Mouse (Mus musculus): Measurements from ENCODE around the gene Peli2.

Peli2 gene

GRCm38 (mm10) chr14:48222684-48223083, 102.1 kb downstream of the Peli2 start:
- DNase-seq (ENCODE audit: low spot score in 2 of 2), result no peak

GRCm38 (mm10) chr14:48224203-48224602, 103.6 kb downstream of the Peli2 start:
- DNase-seq (ENCODE audit: low spot score in 2 of 2), result no peak

GRCm38 (mm10) chr14:48224861-48225300, 104.3 kb downstream of the Peli2 start:
- DNase-seq (ENCODE audit: low spot score in 2 of 2), result no peak

GRCm38 (mm10) chr14:48225810-48226446, 105.3 kb downstream of the Peli2 start:
- peak in 1 of 2 experiments; percentile 17 for DNase-seq (ENCODE audit: low spot score in 2 of 2)

GRCm38 (mm10) chr14:48226759-48227158, 106.1 kb downstream of the Peli2 start:
- no peak for DNase-seq (ENCODE audit: low spot score in 2 of 2)

GRCm38 (mm10) chr14:48234785-48235519, 114.3 kb downstream of the Peli2 start:
- no peak for DNase-seq (ENCODE audit: low spot score in 2 of 2)

GRCm38 (mm10) chr14:48241335-48241734, 120.7 kb downstream of the Peli2 start:
- no peak for DNase-seq (ENCODE audit: low spot score in 2 of 2)

- DNase-seq (ENCODE audit: low spot score in 2 of 2), result peak; percentile 53 to 67
These were observed 125.6 kb downstream of the Peli2 start for GRCm38 (mm10) chr14:48246236-48246635.

GRCm38 (mm10) chr14:48246963-48247362, 126.3 kb downstream of the Peli2 start:
- no peak for DNase-seq (ENCODE audit: low spot score in 2 of 2)

GRCm38 (mm10) chr14:48249459-48249858, 128.8 kb downstream of the Peli2 start:
- DNase-seq (ENCODE audit: low spot score in 2 of 2), result no peak

GRCm38 (mm10) chr14:48249909-48250308, 129.3 kb downstream of the Peli2 start:
- DNase-seq (ENCODE audit: low spot score in 2 of 2), result no peak

GRCm38 (mm10) chr14:48251381-48251979, 130.9 kb downstream of the Peli2 start:
- DNase-seq (ENCODE audit: low spot score in 2 of 2), result no peak

- DNase-seq (ENCODE audit: low spot score in 2 of 2), result no peak
These were observed 132.6 kb downstream of the Peli2 start for GRCm38 (mm10) chr14:48253183-48253582.

- DNase-seq (ENCODE audit: low spot score in 2 of 2), result no peak
These were observed 134.1 kb downstream of the Peli2 start for GRCm38 (mm10) chr14:48254696-48255095.

GRCm38 (mm10) chr14:48255290-48255689, 134.7 kb downstream of the Peli2 start:
- no peak for DNase-seq (ENCODE audit: low spot score in 2 of 2)

- no peak for DNase-seq (ENCODE audit: low spot score in 2 of 2)
These were observed 137.1 kb downstream of the Peli2 start for GRCm38 (mm10) chr14:48257759-48258158.

- peak; percentile 47 to 59 for DNase-seq (ENCODE audit: low spot score in 2 of 2)
These were observed 138.2 kb downstream of the Peli2 start for GRCm38 (mm10) chr14:48258696-48259366.

GRCm38 (mm10) chr14:48263146-48263545, 142.5 kb downstream of the Peli2 start:
- no peak for DNase-seq (ENCODE audit: low spot score in 2 of 2)

- DNase-seq (ENCODE audit: low spot score in 2 of 2), result peak in 1 of 2 experiments; percentile 36
These were observed 146.1 kb downstream of the Peli2 start for GRCm38 (mm10) chr14:48266710-48267109.

GRCm38 (mm10) chr14:48278291-48278690, 157.7 kb downstream of the Peli2 start:
- no peak for DNase-seq (ENCODE audit: low spot score in 2 of 2)

- no peak for DNase-seq (ENCODE audit: low spot score in 2 of 2)
These were observed 166.3 kb downstream of the Peli2 start for GRCm38 (mm10) chr14:48286949-48287348.

- DNase-seq (ENCODE audit: low spot score in 2 of 2), result no peak
These were observed 167.0 kb downstream of the Peli2 start for GRCm38 (mm10) chr14:48287581-48287980.

Data from thymus, postnatal 10 days (tissue).